Mouse (Mus musculus) ES-E14 (cell line): ENCODE measurements around the gene Cacnb4.

Experiments used
- HCFC1 ChIP-seq: IDR thresholded peaks from 2 replicates; pipeline ENCODE4 v1.6.1; 2012; ENCODE audit warnings: low read length, inconsistent platforms, borderline replicate concordance; ENCODE audit not compliant: insufficient read depth
- ZC3H11A ChIP-seq: IDR thresholded peaks from 2 replicates; pipeline ENCODE4 v1.6.1; 2012; ENCODE audit warnings: low read depth, mild to moderate bottlenecking, inconsistent platforms, low read length, borderline replicate concordance

DNA sequence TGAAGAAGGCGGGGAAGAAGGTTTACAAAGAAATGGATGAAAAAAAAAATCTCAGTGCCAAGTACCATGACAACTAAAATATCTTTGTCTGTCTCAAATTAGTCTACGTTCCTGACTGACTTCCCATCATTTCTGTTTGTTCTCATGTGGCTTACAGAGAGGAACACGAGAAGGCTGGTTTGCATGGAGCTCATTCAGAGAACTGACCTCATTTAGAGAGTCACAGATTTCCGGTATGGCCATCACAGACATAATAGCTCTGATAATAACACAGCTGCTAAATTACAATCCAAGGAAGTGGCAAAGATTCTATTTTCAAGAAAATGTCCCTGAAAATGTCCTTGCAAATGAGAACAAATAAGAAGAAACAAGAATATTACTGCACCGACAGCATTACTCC, 142.9 kb downstream of the Cacnb4 start:
- no peak for TF ChIP-seq HCFC1
- no peak for TF ChIP-seq ZC3H11A
